Mouse (Mus musculus) heart, adult 2 months (tissue): ENCODE measurements around the gene Foxo3. TPM values are rescaled to one million over a fixed set of nuclear protein-coding genes. Genes with fewer than 3 reads are reported as not detected.
A peak's percentile ranks its signal among the peaks of the same experiment; 100 is the strongest.

Source experiments
- DNase-seq, 2 experiments: peaks; one replicate each; pipeline ENCODE4 v3.0.0; 2021
- H3K27ac ChIP-seq: fragments of 200-600 bp; 2 replicates; pipeline ENCODE4 v1.8.1; 2022
- H3K27me3 ChIP-seq: fragments of 200-500 bp; 2 replicates; pipeline ENCODE4 v1.6.1; 2012; ENCODE audit warnings: mild to moderate bottlenecking, low read length, inconsistent platforms, mixed read lengths; ENCODE audit not compliant: control insufficient read depth, insufficient read depth
- H3K36me3 ChIP-seq: fragments of 200-500 bp; 2 replicates; pipeline ENCODE4 v1.6.1; 2012; ENCODE audit warnings: low read length, inconsistent platforms; ENCODE audit not compliant: control insufficient read depth, insufficient read depth
- H3K4me1 ChIP-seq: fragments of 200-500 bp; 2 replicates; pipeline ENCODE4 v1.6.1; 2011; ENCODE audit warnings: low read length; ENCODE audit not compliant: control insufficient read depth, insufficient read depth
- H3K4me3 ChIP-seq: fragments of 200-600 bp; 2 replicates; pipeline ENCODE4 v1.8.1; 2022
- H3K79me2 ChIP-seq: fragments of 200-500 bp; replicated peaks from 2 replicates; pipeline ENCODE4 v1.6.1; 2012; ENCODE audit warnings: mild to moderate bottlenecking, inconsistent platforms, low read length, moderate library complexity, mixed read lengths; ENCODE audit not compliant: control insufficient read depth, insufficient read depth
- H3K9ac ChIP-seq: fragments of 200-500 bp; 2 replicates; pipeline ENCODE4 v1.6.1; 2012; ENCODE audit warnings: low read depth, mild to moderate bottlenecking, control low read depth, inconsistent platforms, low read length, mixed read lengths
- CTCF ChIP-seq: fragments of 200-600 bp; IDR thresholded peaks from 2 replicates; pipeline ENCODE4 v1.8.1; 2022; ENCODE audit warnings: antibody characterized with exemption, mild to moderate bottlenecking, moderate library complexity
- EP300 ChIP-seq: fragments of 200-500 bp; IDR thresholded peaks from 2 replicates; pipeline ENCODE4 v1.6.1; 2011; ENCODE audit warnings: low read depth, low read length, control low read depth; ENCODE audit not compliant: insufficient read depth
- POLR2A ChIP-seq: fragments of 200-500 bp; IDR thresholded peaks from 2 replicates; pipeline ENCODE4 v1.6.1; 2011; ENCODE audit warnings: mild to moderate bottlenecking, low read depth, low read length, control low read depth; ENCODE audit not compliant: insufficient read depth
- WGBS: fragments of 180-500 bp; shearing (Covaris S2); methylation state at CpG from one replicate; pipeline ENCODE4 v1.1.7; 2018; 5-methylcytosine and 5-hydroxymethylcytosine counted together
- intact Hi-C: fragments of 180-260 bp; cut with DNase I; formaldehyde crosslinking; loops from one replicate; pipeline ENCODE4 v1.15.1; 2025
- polyA plus RNA-seq: library from polyadenylated mRNA; depleted of rRNA; stranded (reverse); fragments of >200 nt; gene quantifications from 2 replicates; pipeline ENCODE4 v1.2.3, GENCODE M21; 2012
- total RNA-seq, 2 experiments: library from RNA; stranded (reverse); gene quantifications; 2 replicates each; pipeline ENCODE4 v1.2.3; 2021

Gene Foxo3
- total and polyA plus RNA-seq, 3 experiments: 26.7 to 89.5 (median 72.5) TPM

- TF ChIP-seq EP300 (no peak), POLR2A (no peak), CTCF (no peak)
- no peaks in the 10 kb centered on the region for H3K27me3 ChIP-seq
- H3K27ac ChIP-seq: no peak overlapping the region
- peaks cover 22% of the 10 kb centered on the region for H3K4me1 ChIP-seq
- H3K4me3 ChIP-seq: no peak overlapping the region
- H3K36me3 ChIP-seq: no peaks in the 10 kb centered on the region
- intact Hi-C loops: loop anchor here (5.0 kb wide), 1 partner anchor 84 kb away; no protein-coding TSS in a partner anchor
- H3K79me2 ChIP-seq: 0 out of 2 replicates have a peak, but pooled peaks cover 4% of the 10 kb centered on the region
- DNase-seq: peak in 1 of 2 experiments; percentile 41
- no peak overlapping the region for H3K9ac ChIP-seq
- WGBS: 55% methylated on average over 9 of the region's 9 CpGs
These were observed 88.5 kb downstream of the Foxo3 start for GRCm38 (mm10) chr10:42188091-42188490.

- no peak for DNase-seq
- Histone ChIP-seq H3K27ac (no peak overlapping the region), H3K4me1 (peaks cover 21% of the 10 kb centered on the region), H3K79me2 (0 out of 2 replicates have a peak, but pooled peaks cover 2% of the 10 kb centered on the region), H3K27me3 (no peaks in the 10 kb centered on the region), H3K4me3 (no peak overlapping the region), H3K9ac (no peak overlapping the region), H3K36me3 (no peaks in the 10 kb centered on the region)
- no peak for TF ChIP-seq POLR2A
- no peak for TF ChIP-seq EP300
- no peak for TF ChIP-seq CTCF
- intact Hi-C loops: loop anchor here (5.0 kb wide), 1 partner anchor 85 kb away; no protein-coding TSS in a partner anchor
- 84% methylated on average over 9 of the region's 9 CpGs for WGBS
These were observed 89.6 kb downstream of the Foxo3 start for GRCm38 (mm10) chr10:42186941-42187401.

GRCm38 (mm10) chr10:42180333-42180732 is 96.2 kb downstream of the Foxo3 start:
- intact Hi-C loops: no loop called here
- no peaks in the 10 kb centered on the region for H3K36me3 ChIP-seq
- H3K27ac ChIP-seq: no peak overlapping the region
- H3K79me2 ChIP-seq: no peaks in the 10 kb centered on the region
- 55% methylated on average over 8 of the region's 8 CpGs for WGBS
- H3K27me3 ChIP-seq: no peaks in the 10 kb centered on the region
- DNase-seq: no peak
- no peak overlapping the region for H3K9ac ChIP-seq
- no peak for TF ChIP-seq EP300
- TF ChIP-seq POLR2A: no peak
- TF ChIP-seq CTCF: no peak
- no peaks in the 10 kb centered on the region for H3K4me1 ChIP-seq
- H3K4me3 ChIP-seq: no peak overlapping the region

- Histone ChIP-seq H3K27me3 (no peaks in the 10 kb centered on the region), H3K36me3 (no peaks in the 10 kb centered on the region), H3K79me2 (no peaks in the 10 kb centered on the region), H3K4me3 (no peak overlapping the region), H3K27ac (no peak overlapping the region), H3K4me1 (no peaks in the 10 kb centered on the region), H3K9ac (no peak overlapping the region)
- intact Hi-C loops: no loop called here
- TF ChIP-seq POLR2A (no peak), EP300 (no peak), CTCF (no peak)
- WGBS: 96% methylated on average over 11 of the region's 11 CpGs
- no peak for DNase-seq
These were observed 97.8 kb downstream of the Foxo3 start for GRCm38 (mm10) chr10:42178751-42179150.

GRCm38 (mm10) chr10:42177771-42178674 is 98.5 kb downstream of the Foxo3 start:
- no peak overlapping the region for H3K4me3 ChIP-seq
- H3K27me3 ChIP-seq: no peaks in the 10 kb centered on the region
- WGBS: 76% methylated on average over 16 of the region's 16 CpGs
- H3K27ac ChIP-seq: no peak overlapping the region
- intact Hi-C loops: no loop called here
- DNase-seq: no peak
- no peaks in the 10 kb centered on the region for H3K4me1 ChIP-seq
- no peak overlapping the region for H3K9ac ChIP-seq
- no peaks in the 10 kb centered on the region for H3K79me2 ChIP-seq
- TF ChIP-seq CTCF (no peak), EP300 (0 out of 2 replicates have a peak, but pooled peaks have one; percentile 21)
- H3K36me3 ChIP-seq: no peaks in the 10 kb centered on the region

GRCm38 (mm10) chr10:42174283-42174682 is 102.3 kb downstream of the Foxo3 start:
- intact Hi-C loops: no loop called here
- no peak overlapping the region for H3K27ac ChIP-seq
- no peaks in the 10 kb centered on the region for H3K27me3 ChIP-seq
- no peak overlapping the region for H3K4me3 ChIP-seq
- WGBS: 89% methylated on average over 5 of the region's 5 CpGs
- H3K79me2 ChIP-seq: no peaks in the 10 kb centered on the region
- H3K36me3 ChIP-seq: no peaks in the 10 kb centered on the region
- TF ChIP-seq EP300 (no peak), POLR2A (no peak), CTCF (no peak)
- no peak overlapping the region for H3K9ac ChIP-seq
- H3K4me1 ChIP-seq: peaks cover 4% of the 10 kb centered on the region
- DNase-seq: no peak
